8 mouse cellular contexts compared by ENCODE assay signal in genomic region chr13:91462395-91462794, GRCm38 (mm10). TPM values are rescaled to one million over a fixed set of nuclear protein-coding genes. Genes with fewer than 3 reads are reported as not detected.
DNase-seq lines count a peak whose midpoint lies in the region; ATAC-seq lines count a peak whose summit lies in the region.

No protein-coding gene starts in this region.

- peaks cover 18% of the 10 kb centered on the region for H3K4me1 ChIP-seq in kidney, embryonic 16.5 days (ENCODE audit: insufficient read depth, low read length)
- peaks cover 39% of the 10 kb centered on the region for H3K4me1 ChIP-seq in hindbrain, embryonic 10.5 days (replicated peaks)
- peaks cover 27% of the 10 kb centered on the region for H3K4me1 ChIP-seq in midbrain, embryonic 14.5 days (ENCODE audit: control insufficient read depth, insufficient read depth, low read length)

- H3K4me2 ChIP-seq in kidney, embryonic 16.5 days (replicated peaks; ENCODE audit: low read depth, low read length), result peak overlapping the region; percentile 81
- H3K4me2 ChIP-seq in midbrain, embryonic 14.5 days (ENCODE audit: low read length), result peak overlapping the region; percentile 83

- H3K27me3 ChIP-seq in kidney, embryonic 16.5 days (ENCODE audit: insufficient read depth, low read length), result no peaks in the 10 kb centered on the region
- no peaks in the 10 kb centered on the region for H3K27me3 ChIP-seq in hindbrain, embryonic 10.5 days (ENCODE audit: insufficient read depth, poor library complexity, severe bottlenecking)
- no peaks in the 10 kb centered on the region for H3K27me3 ChIP-seq in midbrain, embryonic 14.5 days (ENCODE audit: control insufficient read depth, insufficient read depth, low read length)

- intact Hi-C loops in left cerebral cortex, postnatal 14 days (cut with DNase I), result loop anchor here (2.0 to 10.0 kb wide), 4 partner anchors 174 to 490 kb away; partner anchors contain the start of gene Atg10

- H3K4me3 ChIP-seq in kidney, embryonic 16.5 days (ENCODE audit: low read length), result peak overlapping the region; percentile 94
- peak overlapping the region; percentile 97 for H3K4me3 ChIP-seq in hindbrain, embryonic 10.5 days
- H3K4me3 ChIP-seq in midbrain, embryonic 14.5 days (replicated peaks; ENCODE audit: low read depth, low read length), result peak overlapping the region; percentile 92

- ATAC-seq in kidney, embryonic 16.5 days (ENCODE audit: low FRiP score, low TSS enrichment), result no peak
- no peak for ATAC-seq in midbrain, embryonic 14.5 days (ENCODE audit: low FRiP score, low TSS enrichment)

- 2% methylated on average over 2 of the region's 2 CpGs for WGBS in kidney, embryonic 16.5 days
- 1% methylated on average over 2 of the region's 2 CpGs for WGBS in hindbrain, embryonic 10.5 days
- 1% methylated on average over 2 of the region's 2 CpGs for WGBS in midbrain, embryonic 14.5 days

- H3K9ac ChIP-seq in kidney, embryonic 16.5 days (replicated peaks; ENCODE audit: low read length), result peak overlapping the region; percentile 96
- peak overlapping the region; percentile 76 for H3K9ac ChIP-seq in midbrain, embryonic 14.5 days (replicated peaks; ENCODE audit: low read length)

- H3K36me3 ChIP-seq in kidney, embryonic 16.5 days (ENCODE audit: insufficient read depth, low read length), result no peaks in the 10 kb centered on the region
- H3K36me3 ChIP-seq in hindbrain, embryonic 10.5 days, result no peaks in the 10 kb centered on the region
- H3K36me3 ChIP-seq in midbrain, embryonic 14.5 days (ENCODE audit: control insufficient read depth, insufficient read depth, low read length), result no peaks in the 10 kb centered on the region

- H3K27ac ChIP-seq in kidney, embryonic 16.5 days (ENCODE audit: low read length), result peak overlapping the region; percentile 95; the same call in 1 of the 2 replicates
- H3K27ac ChIP-seq in hindbrain, embryonic 10.5 days, result peak overlapping the region; percentile 97
- H3K27ac ChIP-seq in midbrain, embryonic 14.5 days (replicated peaks; ENCODE audit: low read depth, low read length), result peak overlapping the region; percentile 93; the same call in 1 of the 2 replicates

- DNase-seq in kidney, adult 9 months, result no peak
- peak; percentile 45 for DNase-seq in adipocyte (ENCODE audit: low spot score)
- DNase-seq in hindbrain, embryonic 10.5 days (ENCODE audit: low spot score), result no peak
- peak; percentile 24 for DNase-seq in midbrain, embryonic 14.5 days
- no peak for DNase-seq in left cerebral cortex, postnatal 14 days (ENCODE audit: low spot score in 2 of 2)
- no peak for DNase-seq in layer of hippocampus, postnatal 14 days (ENCODE audit: low spot score in 2 of 2)
- no peak for DNase-seq in lung, postnatal 25 days (ENCODE audit: low spot score)

- no peaks in the 10 kb centered on the region for H3K9me3 ChIP-seq in kidney, embryonic 16.5 days (ENCODE audit: low read length)
- H3K9me3 ChIP-seq in hindbrain, embryonic 10.5 days, result no peaks in the 10 kb centered on the region
- H3K9me3 ChIP-seq in midbrain, embryonic 14.5 days (ENCODE audit: control insufficient read depth, low read length), result no peaks in the 10 kb centered on the region

RNA-seq across cellular contexts. Expression of gene Ssbp2, which starts 2.3 kb away (rescaled TPM):
- polyA plus RNA-seq in kidney, embryonic 16.5 days (2015; fragmentation: Nextera tagmentation; extraction: Ambion mirVana), result 130 and 138 TPM in 2 replicates
- 135 and 137 TPM in 2 replicates for polyA plus RNA-seq in hindbrain, embryonic 10.5 days (2016; fragmentation: Nextera tagmentation; extraction: Ambion mirVana)
- 274 and 283 TPM in 2 replicates for polyA plus RNA-seq in midbrain, embryonic 14.5 days (2014; fragmentation: Nextera tagmentation; extraction: Ambion mirVana)
- 100 to 1,000 TPM; 133 to 148 TPM for total RNA-seq in left cerebral cortex, postnatal 14 days (2021)
- 10 to 100 TPM; 92.4 to 93.6 TPM for total RNA-seq in layer of hippocampus, postnatal 14 days (2021)

Comparison
In these comparisons a context has a peak if more than half of its experiments do, and no peak if none do; other contexts are left out.
1. DNase-seq: peak in adipocyte (single experiment) and midbrain, embryonic 14.5 days (single experiment); none in kidney, adult 9 months (single experiment), hindbrain, embryonic 10.5 days (single experiment), left cerebral cortex, postnatal 14 days (0 of 2), layer of hippocampus, postnatal 14 days (0 of 2) and lung, postnatal 25 days (single experiment).
2. Peak in every context shown above with its lines, with median percentiles within 50 percentile points of each other: H3K27ac ChIP-seq and H3K4me3 ChIP-seq.